Mouse (Mus musculus) spleen, postnatal 14 days (tissue): ENCODE data around the gene Clnk.

Experiments
- DNase-seq, 2 experiments: peaks; one replicate each; pipeline ENCODE4 v3.0.0; 2021 to 2022; ENCODE audit warnings: low spot score in 2 of 2

Clnk gene

GRCm38 (mm10) chr5:38857591-38857990 is 19.0 kb downstream of the Clnk start:
- no peak for DNase-seq

- DNase-seq, result no peak
These were observed 26.4 kb downstream of the Clnk start for GRCm38 (mm10) chr5:38850171-38850570.

GRCm38 (mm10) chr5:38845529-38845928 is 31.1 kb downstream of the Clnk start:
- DNase-seq, result no peak

- no peak for DNase-seq
These were observed 32.3 kb downstream of the Clnk start for GRCm38 (mm10) chr5:38844312-38844711.

GRCm38 (mm10) chr5:38839981-38840380 is 36.6 kb downstream of the Clnk start:
- DNase-seq, result no peak

- DNase-seq, result no peak
These were observed 49.3 kb downstream of the Clnk start for GRCm38 (mm10) chr5:38827310-38827709.

GRCm38 (mm10) chr5:38826586-38826985 is 50.0 kb downstream of the Clnk start:
- DNase-seq, result no peak

- no peak for DNase-seq
These were observed 52.3 kb downstream of the Clnk start for GRCm38 (mm10) chr5:38824132-38824965.

- no peak for DNase-seq
These were observed 63.1 kb downstream of the Clnk start for GRCm38 (mm10) chr5:38813391-38814109.

GRCm38 (mm10) chr5:38812916-38813315 is 63.7 kb downstream of the Clnk start:
- no peak for DNase-seq

- DNase-seq, result no peak
These were observed 64.2 kb downstream of the Clnk start for GRCm38 (mm10) chr5:38812386-38812785.

GRCm38 (mm10) chr5:38798910-38799309 is 77.7 kb downstream of the Clnk start:
- no peak for DNase-seq

GRCm38 (mm10) chr5:38795139-38795538 is 81.5 kb downstream of the Clnk start:
- DNase-seq, result no peak

- no peak for DNase-seq
These were observed 85.5 kb downstream of the Clnk start for GRCm38 (mm10) chr5:38791116-38791515.

- DNase-seq, result no peak
These were observed 87.8 kb downstream of the Clnk start for GRCm38 (mm10) chr5:38788820-38789219.

GRCm38 (mm10) chr5:38787851-38788520 is 88.6 kb downstream of the Clnk start:
- no peak for DNase-seq

- DNase-seq, result no peak
These were observed 90.5 kb downstream of the Clnk start for GRCm38 (mm10) chr5:38786126-38786525.

- DNase-seq, result no peak
These were observed 90.9 kb downstream of the Clnk start for GRCm38 (mm10) chr5:38785686-38786085.

GRCm38 (mm10) chr5:38781813-38782212 is 94.8 kb downstream of the Clnk start:
- DNase-seq, result peak; percentile 11 to 49

- no peak for DNase-seq
These were observed 96.0 kb downstream of the Clnk start for GRCm38 (mm10) chr5:38780631-38781030.

- no peak for DNase-seq
These were observed 96.6 kb downstream of the Clnk start for GRCm38 (mm10) chr5:38780045-38780444.

GRCm38 (mm10) chr5:38775500-38775899 is 101.1 kb downstream of the Clnk start:
- no peak for DNase-seq
